9 mouse cellular contexts compared by ENCODE assay signal in the genomic region with DNA sequence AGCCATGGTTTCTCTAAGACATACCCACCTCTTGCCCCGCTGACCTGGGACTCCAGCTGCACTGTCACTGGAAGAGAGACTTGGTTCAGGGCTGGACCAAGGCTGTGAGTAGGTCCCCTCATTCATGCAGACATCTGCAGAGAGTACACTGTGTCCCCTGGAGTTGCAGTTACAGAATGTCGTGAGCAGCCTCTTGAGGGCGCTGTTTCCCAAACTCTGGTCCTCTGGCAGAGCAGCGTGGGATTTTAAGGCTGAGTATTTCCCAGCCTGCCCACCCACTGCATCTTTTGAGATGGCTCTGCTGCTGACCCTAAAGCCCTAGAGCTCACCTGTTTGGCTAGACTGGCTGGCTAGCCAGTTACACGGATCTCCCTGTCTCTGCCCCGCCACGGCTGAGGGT. TPM values are rescaled to one million over a fixed set of nuclear protein-coding genes. Genes with fewer than 3 reads are reported as not detected.
A peak's percentile ranks its signal among the peaks of the same experiment; 100 is the strongest.
DNase-seq lines count a peak whose midpoint lies in the region; ATAC-seq and TF ChIP-seq lines count a peak whose summit lies in the region.
"Had no signal": no experiment of that assay in that cellular context is flagged by ENCODE, and none has a peak within 500 bp of the region (broad histone marks: within the 10 kb centered on the region; RNA-seq: fewer than 3 reads in every experiment).

No protein-coding gene starts in this region.

- no peak for TF ChIP-seq EP300 in CH12.LX (IDR thresholded peaks at IDR 0.05; ENCODE audit: low read length)

- H3K27me3 ChIP-seq in hindbrain, postnatal 0 days (ENCODE audit: insufficient read depth, low read length): no peaks in the 10 kb centered on the region
- H3K27me3 ChIP-seq in hindbrain, embryonic 12.5 days: no peaks in the 10 kb centered on the region
- no peaks in the 10 kb centered on the region for H3K27me3 ChIP-seq in CH12.LX (replicated peaks)
- H3K27me3 ChIP-seq in spleen, adult 2 months (ENCODE audit: control insufficient read depth, insufficient read depth, low read length): no peaks in the 10 kb centered on the region
- H3K27me3 ChIP-seq in forebrain, embryonic 10.5 days (ENCODE audit: poor library complexity, severe bottlenecking): 0 out of 2 replicates have a peak, but pooled peaks cover 5% of the 10 kb centered on the region

- TF ChIP-seq CTCF in hindbrain, postnatal 0 days (IDR thresholded peaks at IDR 0.05; ENCODE audit: low read depth): peak; percentile 51
- TF ChIP-seq CTCF in CH12.LX (conservative IDR thresholded peaks at IDR 0.05 in 1 of 2, IDR thresholded peaks at IDR 0.05 in 1 of 2; ENCODE audit: low read depth in 2 of 2, low read length in 2 of 2): peak; percentile 17 to 60; a peak in 2 of 4 replicates
- peak; percentile 59; the same call in 1 of the 2 replicates for TF ChIP-seq CTCF in spleen, adult 2 months (IDR thresholded peaks at IDR 0.05; ENCODE audit: extremely low read depth, insufficient read depth, insufficient read length, insufficient replicate concordance)

- dilution Hi-C loops in CH12.LX (cut with MboI; ENCODE audit: extremely low pct_ligation_motif_present, extremely low pct_unique_long_range_greater_than_20kb, low sequenced_read_pairs): no loop called here

- H3K27ac ChIP-seq in hindbrain, postnatal 0 days: no peak overlapping the region
- H3K27ac ChIP-seq in hindbrain, embryonic 12.5 days: no peak overlapping the region
- no peak overlapping the region for H3K27ac ChIP-seq in CH12.LX (ENCODE audit: insufficient read depth, low read depth)
- no peak overlapping the region for H3K27ac ChIP-seq in spleen, adult 2 months (ENCODE audit: insufficient read depth, low read length)
- no peak overlapping the region for H3K27ac ChIP-seq in forebrain, embryonic 10.5 days
- H3K27ac ChIP-seq: liver, embryonic 13.5 days had no signal

- no peak for ATAC-seq in hindbrain, postnatal 0 days
- no peak for ATAC-seq in hindbrain, embryonic 12.5 days (ENCODE audit: low FRiP score)

- H3K79me2 ChIP-seq in CH12.LX (replicated peaks; ENCODE audit: control insufficient read depth, extremely low read depth, insufficient read depth, poor library complexity, severe bottlenecking): no peaks in the 10 kb centered on the region

- no peaks in the 10 kb centered on the region for H3K4me1 ChIP-seq in hindbrain, postnatal 0 days (ENCODE audit: insufficient read depth, low read length)
- H3K4me1 ChIP-seq in hindbrain, embryonic 12.5 days: 0 out of 2 replicates have a peak, but pooled peaks cover 3% of the 10 kb centered on the region
- H3K4me1 ChIP-seq in CH12.LX (ENCODE audit: control insufficient read depth in 1 of 2, insufficient read depth in 2 of 2): peaks cover 12 to 38% of the 10 kb centered on the region in 2 experiments
- peaks cover 18% of the 10 kb centered on the region; the same call in 1 of the 2 replicates for H3K4me1 ChIP-seq in spleen, adult 2 months (ENCODE audit: control insufficient read depth, insufficient read depth, insufficient read length)
- H3K4me1 ChIP-seq in forebrain, embryonic 10.5 days: peaks cover 19% of the 10 kb centered on the region

- intact Hi-C loops in left cerebral cortex, postnatal 36 days (cut with DNase I): no loop called here

- in situ Hi-C loops in CH12.LX (cut with MboI; ENCODE audit: low pct_ligation_motif_present, low pct_unique_long_range_greater_than_20kb, low sequenced_read_pairs): loop anchor here (5.0 kb wide), 2 partner anchors 36 to 71 kb away; no protein-coding TSS in a partner anchor

- peak; percentile 39 for DNase-seq in hindbrain, postnatal 0 days (ENCODE audit: low spot score)
- DNase-seq in CH12.LX (ENCODE audit: extremely low read depth): peak; percentile 63
- DNase-seq in brain, adult 2 months (ENCODE audit: low read depth, low spot score): peak; percentile 20
- peak in 1 of 2 experiments; percentile 63 for DNase-seq in spleen, adult 2 months (ENCODE audit: low read depth in 1 of 2, low spot score in 2 of 2)
- DNase-seq in ovary, postnatal 10 days (ENCODE audit: low spot score): no peak
- DNase-seq in forebrain, embryonic 10.5 days (ENCODE audit: extremely low spot score, low spot score): no peak
- no peak for DNase-seq in left cerebral cortex, postnatal 36 days (ENCODE audit: low spot score in 2 of 2)
- DNase-seq: liver, embryonic 13.5 days had no signal

- no peaks in the 10 kb centered on the region for H3K36me3 ChIP-seq in hindbrain, postnatal 0 days (ENCODE audit: insufficient read depth, low read length)
- no peaks in the 10 kb centered on the region for H3K36me3 ChIP-seq in hindbrain, embryonic 12.5 days
- peaks cover 3 to 25% of the 10 kb centered on the region in 2 experiments for H3K36me3 ChIP-seq in CH12.LX (replicated peaks in 1 of 2; ENCODE audit: control insufficient read depth in 1 of 2, insufficient read depth in 1 of 2, low read length in 1 of 2)
- peaks cover 9% of the 10 kb centered on the region for H3K36me3 ChIP-seq in spleen, adult 2 months (ENCODE audit: control insufficient read depth, insufficient read depth, low read length)
- no peaks in the 10 kb centered on the region for H3K36me3 ChIP-seq in forebrain, embryonic 10.5 days (replicated peaks)
- H3K36me3 ChIP-seq: liver, embryonic 13.5 days had no signal

- no peak overlapping the region for H3K4me3 ChIP-seq in hindbrain, postnatal 0 days (ENCODE audit: low read length)
- H3K4me3 ChIP-seq in hindbrain, embryonic 12.5 days: no peak overlapping the region
- no peak overlapping the region for H3K4me3 ChIP-seq in CH12.LX (replicated peaks in 1 of 3; ENCODE audit: low read depth in 2 of 3, low read length in 2 of 3, poor library complexity in 1 of 3)
- H3K4me3 ChIP-seq in spleen, adult 2 months (ENCODE audit: extremely low read depth, insufficient read depth, insufficient read length): no peak overlapping the region
- no peak overlapping the region for H3K4me3 ChIP-seq in forebrain, embryonic 10.5 days
- H3K4me3 ChIP-seq: liver, embryonic 13.5 days had no signal

- peak; percentile 47 for TF ChIP-seq RAD21 in CH12.LX (IDR thresholded peaks at IDR 0.05; ENCODE audit: low read depth, low read length)

- no peak overlapping the region for H3K4me2 ChIP-seq in hindbrain, postnatal 0 days (ENCODE audit: low read depth, low read length)
- no peak overlapping the region for H3K4me2 ChIP-seq in hindbrain, embryonic 12.5 days (replicated peaks)
- no peak overlapping the region for H3K4me2 ChIP-seq in CH12.LX (ENCODE audit: insufficient read depth, low read depth, poor library complexity, severe bottlenecking)
- H3K4me2 ChIP-seq: liver, embryonic 13.5 days had no signal

- WGBS in hindbrain, postnatal 0 days: 45% methylated on average over 7 of the region's 7 CpGs
- WGBS in hindbrain, embryonic 12.5 days: 48% methylated on average over 7 of the region's 7 CpGs
- WGBS in spleen, adult 2 months: 55% methylated on average over 7 of the region's 7 CpGs
- WGBS in forebrain, embryonic 10.5 days: 51% methylated on average over 7 of the region's 7 CpGs

- H3K9me3 ChIP-seq in hindbrain, postnatal 0 days (ENCODE audit: low read length): no peaks in the 10 kb centered on the region
- H3K9me3 ChIP-seq in hindbrain, embryonic 12.5 days (replicated peaks): no peaks in the 10 kb centered on the region
- peaks cover 8% of the 10 kb centered on the region for H3K9me3 ChIP-seq in CH12.LX (replicated peaks; ENCODE audit: low read length)
- peaks cover 5% of the 10 kb centered on the region for H3K9me3 ChIP-seq in forebrain, embryonic 10.5 days
- H3K9me3 ChIP-seq: liver, embryonic 13.5 days had no signal

- H3K9ac ChIP-seq in hindbrain, postnatal 0 days (replicated peaks; ENCODE audit: low read length): no peak overlapping the region
- no peak overlapping the region for H3K9ac ChIP-seq in hindbrain, embryonic 12.5 days
- no peak overlapping the region for H3K9ac ChIP-seq in CH12.LX (ENCODE audit: insufficient read depth, low read depth)
- H3K9ac ChIP-seq: liver, embryonic 13.5 days had no signal

- TF ChIP-seq POLR2A in CH12.LX (IDR thresholded peaks at IDR 0.05; ENCODE audit: low read depth, low read length): no peak
- no peak for TF ChIP-seq POLR2A in spleen, adult 2 months (IDR thresholded peaks at IDR 0.05; ENCODE audit: low read depth, low read length)

RNA-seq across cellular contexts. Expression of gene H2-Oa, which starts 1.2 kb away (rescaled TPM):
- total RNA-seq in hindbrain, postnatal 0 days (2014; rRNA removed): not detected in 2 replicates
- polyA plus RNA-seq in hindbrain, postnatal 0 days (2015; fragmentation: Nextera tagmentation; extraction: Ambion mirVana): 0.23 and 0.31 TPM in 2 replicates
- 0.29 and 0.39 TPM in 2 replicates for polyA plus RNA-seq in hindbrain, embryonic 12.5 days (2016; fragmentation: Nextera tagmentation; extraction: Ambion mirVana)
- total RNA-seq in CH12.LX (2012; rRNA removed): 16.1 and 21.5 TPM in 2 replicates
- 32.8 and 42.7 TPM in 2 replicates for total RNA-seq in CH12.LX (2014; rRNA removed)
- 30.5 and 40.4 TPM in 2 replicates for polyA plus RNA-seq in CH12.LX (2012; ENCODE audit: insufficient read length, low read depth)
- polyA plus RNA-seq in spleen, adult 2 months (2012; rRNA removed): 228 and 326 TPM in 2 replicates
- polyA plus RNA-seq in forebrain, embryonic 10.5 days (2016; fragmentation: Nextera tagmentation; extraction: Ambion mirVana): 0.12 and 0.43 TPM in 2 replicates
- under 1 TPM in 1 of 2 experiments, not detected in 1; 0.79 TPM for total RNA-seq in left cerebral cortex, postnatal 36 days (2021)

RNA-seq across cellular contexts. Expression of gene H2-DMa, which starts 28.4 kb away (rescaled TPM):
- 30.9 and 31.3 TPM in 2 replicates for total RNA-seq in hindbrain, postnatal 0 days (2014; rRNA removed)
- 23.5 and 24.1 TPM in 2 replicates for polyA plus RNA-seq in hindbrain, postnatal 0 days (2015; fragmentation: Nextera tagmentation; extraction: Ambion mirVana)
- 13.1 and 14.2 TPM in 2 replicates for polyA plus RNA-seq in hindbrain, embryonic 12.5 days (2016; fragmentation: Nextera tagmentation; extraction: Ambion mirVana)
- total RNA-seq in CH12.LX (2012; rRNA removed) (67.7 and 77.4 TPM in 2 replicates), CH12.LX (2014; rRNA removed) (114 and 119 TPM in 2 replicates)
- polyA plus RNA-seq in CH12.LX (2012; ENCODE audit: insufficient read length, low read depth): 82.5 and 112 TPM in 2 replicates
- 302 and 363 TPM in 2 replicates for polyA plus RNA-seq in spleen, adult 2 months (2012; rRNA removed)
- 4.5 and 6.9 TPM in 2 replicates for polyA plus RNA-seq in forebrain, embryonic 10.5 days (2016; fragmentation: Nextera tagmentation; extraction: Ambion mirVana)
- 10 to 100 TPM; 26.1 to 28.5 TPM for total RNA-seq in left cerebral cortex, postnatal 36 days (2021)

RNA-seq across cellular contexts. Expression of gene Brd2, which starts 31.5 kb away (rescaled TPM):
- 180 and 195 TPM in 2 replicates for total RNA-seq in hindbrain, postnatal 0 days (2014; rRNA removed)
- 101 and 108 TPM in 2 replicates for polyA plus RNA-seq in hindbrain, postnatal 0 days (2015; fragmentation: Nextera tagmentation; extraction: Ambion mirVana)
- polyA plus RNA-seq in hindbrain, embryonic 12.5 days (2016; fragmentation: Nextera tagmentation; extraction: Ambion mirVana): 137 and 151 TPM in 2 replicates
- total RNA-seq in CH12.LX (2012; rRNA removed) (101 and 125 TPM in 2 replicates), CH12.LX (2014; rRNA removed) (137 and 141 TPM in 2 replicates)
- 247 and 252 TPM in 2 replicates for polyA plus RNA-seq in CH12.LX (2012; ENCODE audit: insufficient read length, low read depth)
- polyA plus RNA-seq in spleen, adult 2 months (2012; rRNA removed): 97.9 and 112 TPM in 2 replicates
- polyA plus RNA-seq in forebrain, embryonic 10.5 days (2016; fragmentation: Nextera tagmentation; extraction: Ambion mirVana): 121 and 134 TPM in 2 replicates
- total RNA-seq in left cerebral cortex, postnatal 36 days (2021): 100 to 1,000 TPM; 183 to 189 TPM

RNA-seq across cellular contexts. Expression of gene Col11a2, which starts 51.7 kb away (rescaled TPM):
- total RNA-seq in hindbrain, postnatal 0 days (2014; rRNA removed): 12.1 and 16.7 TPM in 2 replicates
- 5.4 TPM in 2 replicates for polyA plus RNA-seq in hindbrain, postnatal 0 days (2015; fragmentation: Nextera tagmentation; extraction: Ambion mirVana)
- 7.8 and 18.0 TPM in 2 replicates for polyA plus RNA-seq in hindbrain, embryonic 12.5 days (2016; fragmentation: Nextera tagmentation; extraction: Ambion mirVana)
- 6.0 and 7.6 TPM in 2 replicates for total RNA-seq in CH12.LX (2012; rRNA removed)
- 3.0 and 4.5 TPM in 2 replicates for total RNA-seq in CH12.LX (2014; rRNA removed)
- polyA plus RNA-seq in CH12.LX (2012; ENCODE audit: insufficient read length, low read depth): 5.8 and 7.2 TPM in 2 replicates
- 4.7 and 6.4 TPM in 2 replicates for polyA plus RNA-seq in spleen, adult 2 months (2012; rRNA removed)
- polyA plus RNA-seq in forebrain, embryonic 10.5 days (2016; fragmentation: Nextera tagmentation; extraction: Ambion mirVana): 0.74 and 0.75 TPM in 2 replicates
- total RNA-seq in left cerebral cortex, postnatal 36 days (2021): 10 to 100 TPM; 15.1 to 16.3 TPM

RNA-seq across cellular contexts. Expression of gene H2-DMb2, which starts 52.2 kb away (rescaled TPM):
- total RNA-seq in hindbrain, postnatal 0 days (2014; rRNA removed): 0.16 TPM in 1 of 2 replicates, not detected in the other
- polyA plus RNA-seq in hindbrain, postnatal 0 days (2015; fragmentation: Nextera tagmentation; extraction: Ambion mirVana): 0.58 and 0.59 TPM in 2 replicates
- 0.21 TPM in 1 of 2 replicates, not detected in the other for polyA plus RNA-seq in hindbrain, embryonic 12.5 days (2016; fragmentation: Nextera tagmentation; extraction: Ambion mirVana)
- total RNA-seq in CH12.LX (2012; rRNA removed) (107 and 135 TPM in 2 replicates), CH12.LX (2014; rRNA removed) (173 and 199 TPM in 2 replicates)
- polyA plus RNA-seq in CH12.LX (2012; ENCODE audit: insufficient read length, low read depth): 161 and 175 TPM in 2 replicates
- 456 and 587 TPM in 2 replicates for polyA plus RNA-seq in spleen, adult 2 months (2012; rRNA removed)
- polyA plus RNA-seq in forebrain, embryonic 10.5 days (2016; fragmentation: Nextera tagmentation; extraction: Ambion mirVana): 0.16 and 0.26 TPM in 2 replicates
- total RNA-seq in left cerebral cortex, postnatal 36 days (2021): under 1 TPM; 0.59 to 0.93 TPM

Comparison
In these comparisons a context has a peak if more than half of its experiments do, and no peak if none do; other contexts are left out.
1. DNase-seq: peak in hindbrain, postnatal 0 days (single experiment), CH12.LX (single experiment) and brain, adult 2 months (single experiment); none in ovary, postnatal 10 days (single experiment), forebrain, embryonic 10.5 days (single experiment) and left cerebral cortex, postnatal 36 days (0 of 2).
2. RNA of gene H2-Oa, which starts 1.2 kb away (polyA plus RNA-seq): 228 to 326 TPM in spleen, adult 2 months and 30.5 to 40.4 TPM in CH12.LX; 0.12 to 0.43 TPM in forebrain, embryonic 10.5 days, 0.29 to 0.39 TPM in hindbrain, embryonic 12.5 days and 0.23 to 0.31 TPM in hindbrain, postnatal 0 days; every median in the first group is over 10 times any median in the second.
3. Peak in every context shown above with its lines, with median percentiles within 50 percentile points of each other: CTCF ChIP-seq.